Mouse (Mus musculus) myocyte (in vitro differentiated cells): ENCODE results near the gene Gpr19. TPM values are rescaled to one million over a fixed set of nuclear protein-coding genes. Genes with fewer than 3 reads are reported as not detected.

Experiments
- H3K27me3 ChIP-seq: one replicate; pipeline ENCODE4 v1.6.1; 2011; ENCODE audit not compliant: control insufficient read depth, insufficient read depth, insufficient read length
- H3K36me3 ChIP-seq: one replicate; pipeline ENCODE4 v1.6.1; 2011; ENCODE audit not compliant: control insufficient read depth, insufficient read depth
- H3K4me2 ChIP-seq: one replicate; pipeline ENCODE4 v1.6.1; 2011; ENCODE audit warnings: low read depth, control low read depth
- H3K4me3 ChIP-seq: one replicate; pipeline ENCODE4 v1.5.1; 2011; ENCODE audit warnings: mild to moderate bottlenecking, control low read depth, moderate library complexity
- H3K79me2 ChIP-seq: one replicate; pipeline ENCODE4 v1.6.1; 2011; ENCODE audit not compliant: control insufficient read depth, insufficient read depth
- H3ac ChIP-seq: one replicate; pipeline ENCODE4 v1.6.1; 2011; ENCODE audit not compliant: control insufficient read depth, insufficient read length
- CEBPB ChIP-seq: IDR thresholded peaks from 2 replicates; pipeline ENCODE4 v1.6.1; 2011; ENCODE audit warnings: mild to moderate bottlenecking, moderate library complexity; ENCODE audit not compliant: poor library complexity, insufficient read depth, severe bottlenecking
- E2F4 ChIP-seq: IDR thresholded peaks from one replicate; pipeline ENCODE4 v1.6.1; 2011; ENCODE audit warnings: mild to moderate bottlenecking, control low read depth, moderate library complexity; ENCODE audit not compliant: insufficient read depth
- MAX ChIP-seq: IDR thresholded peaks from one replicate; pipeline ENCODE4 v1.6.1; 2011; ENCODE audit warnings: low read depth, mild to moderate bottlenecking, control low read depth
- MYOD1 ChIP-seq, 3 experiments: IDR thresholded peaks; one replicate each; pipeline ENCODE4 v1.6.1; 2011; ENCODE audit warnings: control low read depth in 2 of 3, low read depth in 2 of 3, mild to moderate bottlenecking in 2 of 3, moderate library complexity in 1 of 3; ENCODE audit not compliant: insufficient read length in 2 of 3, control insufficient read depth in 1 of 3
- MYOG ChIP-seq, 3 experiments: IDR thresholded peaks; one replicate each; pipeline ENCODE4 v1.6.1; 2011; ENCODE audit warnings: control low read depth in 2 of 3, low read depth in 2 of 3, mild to moderate bottlenecking in 2 of 3; ENCODE audit not compliant: insufficient read length in 2 of 3, control insufficient read depth in 1 of 3, insufficient read depth in 1 of 3
- POLR2A ChIP-seq: IDR thresholded peaks from one replicate; pipeline ENCODE4 v1.6.1; 2011; ENCODE audit warnings: low read depth, mild to moderate bottlenecking, control low read depth, moderate library complexity; ENCODE audit not compliant: insufficient read length
- POLR2AphosphoS2 ChIP-seq: IDR thresholded peaks from one replicate; pipeline ENCODE4 v1.6.1; 2011; ENCODE audit warnings: low read depth, control low read depth; ENCODE audit not compliant: insufficient read length
- REST ChIP-seq: IDR thresholded peaks from one replicate; pipeline ENCODE4 v1.6.1; 2011; ENCODE audit warnings: mild to moderate bottlenecking, control low read depth, moderate library complexity; ENCODE audit not compliant: insufficient read depth, insufficient read length
- SRF ChIP-seq: IDR thresholded peaks from one replicate; pipeline ENCODE4 v1.6.1; 2011; ENCODE audit warnings: low read depth; ENCODE audit not compliant: control insufficient read depth, insufficient read length
- TCF12 ChIP-seq: IDR thresholded peaks from one replicate; pipeline ENCODE4 v1.6.1; 2011; ENCODE audit warnings: mild to moderate bottlenecking, control low read depth; ENCODE audit not compliant: poor library complexity, insufficient read depth, severe bottlenecking
- TCF3 ChIP-seq: IDR thresholded peaks from one replicate; pipeline ENCODE4 v1.6.1; 2011; ENCODE audit warnings: low read depth, control low read depth; ENCODE audit not compliant: insufficient read length
- USF1 ChIP-seq: IDR thresholded peaks from one replicate; pipeline ENCODE4 v1.6.1; 2011; ENCODE audit warnings: low read depth, mild to moderate bottlenecking, control low read depth, moderate library complexity
- polyA plus RNA-seq: library from polyadenylated mRNA; unstranded; fragments of >200 nt; fragmentation: generic; extraction: Trizol; gene quantifications from one replicate; pipeline ENCODE4 v1.2.1, GENCODE M21; 2012; ENCODE audit warnings: missing spikeins

Gpr19 gene
- polyA plus RNA-seq, 1 experiment = 2.2 TPM

DNA sequence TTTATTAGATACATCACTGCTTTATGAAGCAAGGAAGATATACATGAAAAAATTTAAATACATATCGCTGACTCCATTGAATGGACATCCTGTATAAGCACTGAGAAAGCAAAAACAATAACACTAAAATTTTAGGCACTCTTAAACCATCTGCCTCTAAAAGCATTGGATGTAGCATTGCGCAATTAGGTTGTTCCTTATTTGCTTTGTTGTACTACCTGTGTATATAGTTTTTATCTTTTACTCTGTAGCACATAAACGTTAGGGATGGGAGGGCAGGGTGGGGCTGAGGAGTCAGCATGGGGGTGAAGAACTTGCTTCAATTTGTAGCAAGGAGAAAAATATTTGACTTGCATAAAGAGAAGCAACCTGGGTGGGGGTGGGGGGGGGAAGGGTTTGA is 25.9 kb upstream of the Gpr19 start:
- H3K4me3 ChIP-seq = peak overlapping the region; percentile 100
- H3K79me2 ChIP-seq = peaks cover 62% of the 10 kb centered on the region
- H3ac ChIP-seq = no peak overlapping the region
- H3K27me3 ChIP-seq = no peaks in the 10 kb centered on the region
- H3K36me3 ChIP-seq = peaks cover 11% of the 10 kb centered on the region
- peak overlapping the region; percentile 98 for H3K4me2 ChIP-seq
- TF ChIP-seq POLR2AphosphoS2 = no peak
- TF ChIP-seq CEBPB = peak; percentile 91
- no peak for TF ChIP-seq MAX

- peak overlapping the region; percentile 98 for H3K4me2 ChIP-seq
- H3ac ChIP-seq = no peak overlapping the region
- TF ChIP-seq TCF12 (no peak), REST (no peak), CEBPB (no peak), POLR2AphosphoS2 (no peak), SRF (no peak), USF1 (no peak), POLR2A (no peak), MYOD1 (IDR thresholded peaks at IDR 0.05; ENCODE audit: control insufficient read depth in 1 of 3, insufficient read length in 2 of 3, low read depth in 2 of 3) (no peak), TCF3 (no peak)
- peak overlapping the region; percentile 100 for H3K4me3 ChIP-seq
- peaks cover 11% of the 10 kb centered on the region for H3K36me3 ChIP-seq
- peaks cover 59% of the 10 kb centered on the region for H3K79me2 ChIP-seq
- no peaks in the 10 kb centered on the region for H3K27me3 ChIP-seq
These were observed 25.3 kb upstream of the Gpr19 start for GRCm38 (mm10) chr6:134923670-134924069.

- H3ac ChIP-seq = peak overlapping the region; percentile 93
- H3K27me3 ChIP-seq = no peaks in the 10 kb centered on the region
- H3K36me3 ChIP-seq = peaks cover 11% of the 10 kb centered on the region
- peak overlapping the region; percentile 98 for H3K4me2 ChIP-seq
- peaks cover 59% of the 10 kb centered on the region for H3K79me2 ChIP-seq
- H3K4me3 ChIP-seq = peak overlapping the region; percentile 100
- TF ChIP-seq SRF = no peak
- no peak for TF ChIP-seq E2F4
- TF ChIP-seq MAX = no peak
- no peak for TF ChIP-seq MYOD1 (IDR thresholded peaks at IDR 0.05; ENCODE audit: control insufficient read depth in 1 of 3, insufficient read length in 2 of 3, low read depth in 2 of 3)
- TF ChIP-seq TCF3 = no peak
- TF ChIP-seq USF1 = no peak
- TF ChIP-seq POLR2AphosphoS2 = no peak
- TF ChIP-seq POLR2A = no peak
- TF ChIP-seq REST = no peak
- TF ChIP-seq MYOG (IDR thresholded peaks at IDR 0.05; ENCODE audit: control insufficient read depth in 1 of 3, insufficient read depth in 1 of 3, insufficient read length in 2 of 3, low read depth in 2 of 3) = no peak
- TF ChIP-seq CEBPB = no peak
- TF ChIP-seq TCF12 = no peak
These were observed 24.3 kb upstream of the Gpr19 start for GRCm38 (mm10) chr6:134922511-134923195.

GRCm38 (mm10) chr6:134921695-134922510 is 23.5 kb upstream of the Gpr19 start:
- Histone ChIP-seq H3ac (peak overlapping the region; percentile 93), H3K4me3 (peak overlapping the region; percentile 100), H3K27me3 (no peaks in the 10 kb centered on the region), H3K36me3 (peaks cover 11% of the 10 kb centered on the region), H3K4me2 (peak overlapping the region; percentile 98), H3K79me2 (peaks cover 59% of the 10 kb centered on the region)
- no peak for TF ChIP-seq MYOD1 (IDR thresholded peaks at IDR 0.05; ENCODE audit: control insufficient read depth in 1 of 3, insufficient read length in 2 of 3, low read depth in 2 of 3)
- TF ChIP-seq POLR2A = peak; percentile 10

GRCm38 (mm10) chr6:134921014-134921694 is 22.8 kb upstream of the Gpr19 start:
- peak overlapping the region; percentile 58 for H3K4me2 ChIP-seq
- H3K79me2 ChIP-seq = peaks cover 57% of the 10 kb centered on the region
- H3K4me3 ChIP-seq = peak overlapping the region; percentile 100
- peaks cover 11% of the 10 kb centered on the region for H3K36me3 ChIP-seq
- no peak for TF ChIP-seq MYOD1 (IDR thresholded peaks at IDR 0.05; ENCODE audit: control insufficient read depth in 1 of 3, insufficient read length in 2 of 3, low read depth in 2 of 3)
- TF ChIP-seq USF1 = no peak
- TF ChIP-seq MAX = no peak
- no peak for TF ChIP-seq REST
- no peak for TF ChIP-seq MYOG (IDR thresholded peaks at IDR 0.05; ENCODE audit: control insufficient read depth in 1 of 3, insufficient read depth in 1 of 3, insufficient read length in 2 of 3, low read depth in 2 of 3)
- TF ChIP-seq TCF12 = no peak
- H3K27me3 ChIP-seq = no peaks in the 10 kb centered on the region
- peak overlapping the region; percentile 93 for H3ac ChIP-seq
